Mouse (Mus musculus) retina, postnatal 1 day (tissue): ENCODE data around the gene Rapgef6.

Source experiments
- DNase-seq: peaks from one replicate; pipeline ENCODE4 v3.0.0-alpha.2; 2012

Gene Rapgef6

DNA sequence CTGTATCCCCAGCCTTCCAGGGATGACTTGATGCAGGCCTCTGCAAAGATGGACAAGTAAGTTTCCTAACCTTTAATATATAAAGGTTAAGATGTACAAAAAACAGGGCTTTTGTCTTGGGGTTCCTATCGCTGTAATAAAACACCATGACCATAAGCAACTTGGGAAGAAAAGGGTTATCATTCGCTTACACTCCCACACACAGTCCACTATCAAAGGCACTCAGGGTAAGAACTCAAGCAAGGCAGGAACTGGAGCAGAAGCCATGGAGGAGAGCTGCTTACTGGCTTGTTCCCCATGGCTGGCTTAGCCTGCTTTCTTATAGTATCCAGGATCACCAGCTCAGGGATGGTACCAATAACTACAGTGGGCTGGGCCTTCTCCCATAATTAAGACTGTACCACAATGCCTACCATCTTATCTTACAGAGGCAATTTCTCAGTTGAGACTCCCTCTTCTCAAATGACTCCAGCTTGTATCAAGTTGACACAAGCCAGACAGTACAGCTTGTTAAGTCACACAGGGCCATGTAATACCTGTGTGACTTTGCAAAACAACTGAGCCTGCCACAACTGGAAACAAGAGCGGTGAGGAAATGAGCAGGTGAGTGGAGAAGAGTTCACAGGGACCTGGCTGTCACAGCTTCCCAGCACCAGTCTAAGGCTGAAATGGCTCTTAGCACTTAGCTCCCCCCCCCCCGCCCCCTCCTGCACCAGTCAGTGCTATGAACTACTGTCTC is 216.5 kb downstream of the Rapgef6 start:
- DNase-seq: no peak

DNA sequence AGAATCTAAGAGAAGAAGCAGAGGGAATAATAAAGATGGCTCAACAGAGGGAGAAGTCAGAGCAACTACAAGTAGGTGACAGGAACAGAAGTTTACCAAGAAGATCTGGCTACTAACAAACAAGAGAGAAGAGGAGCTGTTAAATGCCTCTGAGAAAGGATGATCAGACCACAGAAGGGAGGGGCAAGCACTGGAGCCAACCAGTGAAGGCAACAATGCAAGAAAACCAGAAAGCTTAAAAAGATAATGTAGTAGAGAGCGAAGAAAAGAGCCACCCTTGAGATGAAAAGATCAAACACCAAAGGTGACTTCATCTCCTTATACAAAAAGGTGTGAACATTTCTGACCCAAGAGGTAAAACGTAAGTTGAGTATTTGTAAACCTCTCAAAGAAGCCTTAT is 218.7 kb downstream of the Rapgef6 start:
- no peak for DNase-seq

DNA sequence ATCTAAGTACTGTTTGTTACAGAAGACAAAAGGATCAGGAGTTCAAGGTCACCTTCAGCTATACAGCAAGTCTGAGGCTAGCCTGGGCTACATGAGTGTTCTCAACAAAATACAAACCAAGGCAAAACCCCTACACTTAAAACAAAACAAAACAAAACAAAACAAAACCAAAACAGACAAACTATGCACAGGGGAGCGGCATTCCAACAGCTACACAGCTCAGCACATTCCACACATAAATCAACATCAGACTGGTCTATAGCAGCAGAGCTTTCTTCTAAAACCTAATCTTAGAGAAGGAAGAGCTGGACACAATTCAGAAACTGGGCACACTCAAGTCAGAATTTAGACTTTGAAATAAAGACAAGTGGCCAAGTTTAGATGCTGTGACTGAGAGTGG is 221.6 kb downstream of the Rapgef6 start:
- no peak for DNase-seq
